Comparison of ENCODE assay signal across 31 mouse cellular contexts in the genomic region with DNA sequence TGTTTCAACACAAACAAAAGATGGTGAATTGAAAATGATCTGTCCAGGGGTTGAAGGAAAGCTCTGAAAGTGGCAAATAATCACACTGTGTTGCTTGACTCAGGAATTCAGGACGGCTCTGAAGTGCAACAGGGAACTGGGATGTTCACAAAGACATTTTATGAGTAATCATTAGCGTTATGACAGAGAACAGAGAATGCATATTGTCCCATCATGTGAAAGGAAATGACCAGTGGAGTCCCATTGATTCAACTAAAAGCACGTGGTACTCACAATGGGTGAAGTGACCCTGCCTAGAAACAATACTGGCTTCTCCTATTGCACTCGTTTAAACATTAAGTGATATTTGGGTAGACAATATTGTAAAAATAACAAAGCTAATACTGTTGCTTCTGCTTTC.
"Had no signal": no experiment of that assay in that cellular context is flagged by ENCODE, and none has a peak within 500 bp of the region (broad histone marks: within the 10 kb centered on the region; RNA-seq: fewer than 3 reads in every experiment).

No protein-coding gene starts in this region.

- DNase-seq: left cerebral cortex, postnatal 4 days; liver; liver, embryonic 13.5 days; liver, postnatal 0 days; lung, adult 18-20 months; lung, adult 2 months; lung, embryonic 14.5 days; lung, postnatal 10 days; lung, postnatal 14 days; lung, postnatal 36 days; lung, postnatal 4 days; midbrain, embryonic 14.5 days had no signal

- H3K27me3 ChIP-seq: limb, embryonic 12.5 days; limb, embryonic 15.5 days; liver, embryonic 12.5 days; liver, embryonic 13.5 days; liver, embryonic 15.5 days; lung, embryonic 15.5 days; megakaryocyte, embryonic 14.5 days; midbrain, embryonic 12.5 days; midbrain, embryonic 13.5 days; midbrain, embryonic 15.5 days had no signal

- ATAC-seq: liver, embryonic 12.5 days; liver, postnatal 0 days; lung, postnatal 0 days; midbrain, embryonic 13.5 days; midbrain, embryonic 15.5 days; midbrain, embryonic 16.5 days had no signal

- H3K4me2 ChIP-seq: limb, embryonic 12.5 days; limb, embryonic 13.5 days; limb, embryonic 15.5 days; liver, embryonic 11.5 days; liver, embryonic 12.5 days; liver, embryonic 13.5 days; liver, embryonic 15.5 days; lung, embryonic 14.5 days; lung, embryonic 15.5 days; midbrain, embryonic 11.5 days; midbrain, embryonic 12.5 days; midbrain, embryonic 13.5 days; midbrain, embryonic 15.5 days had no signal

- H3K27ac ChIP-seq: limb, embryonic 10.5 days; limb, embryonic 12.5 days; limb, embryonic 13.5 days; limb, embryonic 15.5 days; liver, embryonic 12.5 days; liver, embryonic 13.5 days; liver, embryonic 14.5 days; liver, embryonic 15.5 days; lung, embryonic 15.5 days; macrophage; midbrain, embryonic 10.5 days; midbrain, embryonic 12.5 days; midbrain, embryonic 13.5 days; midbrain, embryonic 15.5 days had no signal

- H3K9me3 ChIP-seq: limb, embryonic 10.5 days; limb, embryonic 12.5 days; limb, embryonic 13.5 days; limb, embryonic 15.5 days; liver, embryonic 12.5 days; liver, embryonic 13.5 days; liver, embryonic 15.5 days; lung, embryonic 15.5 days; megakaryocyte, embryonic 14.5 days; midbrain, embryonic 10.5 days; midbrain, embryonic 12.5 days; midbrain, embryonic 13.5 days; midbrain, embryonic 15.5 days had no signal

- H3K4me1 ChIP-seq: limb, embryonic 10.5 days; limb, embryonic 12.5 days; limb, embryonic 13.5 days; limb, embryonic 15.5 days; liver, embryonic 12.5 days; liver, embryonic 13.5 days; liver, embryonic 15.5 days; lung, embryonic 15.5 days; megakaryocyte, embryonic 14.5 days; midbrain, embryonic 10.5 days; midbrain, embryonic 12.5 days; midbrain, embryonic 13.5 days; midbrain, embryonic 15.5 days had no signal

- H3K9ac ChIP-seq: limb, embryonic 12.5 days; limb, embryonic 13.5 days; limb, embryonic 15.5 days; liver, embryonic 12.5 days; liver, embryonic 13.5 days; liver, embryonic 14.5 days; liver, embryonic 15.5 days; liver, postnatal 0 days; lung, embryonic 14.5 days; lung, embryonic 15.5 days; midbrain, embryonic 12.5 days; midbrain, embryonic 13.5 days; midbrain, embryonic 15.5 days had no signal

- H3K4me3 ChIP-seq: limb, embryonic 10.5 days; limb, embryonic 12.5 days; limb, embryonic 13.5 days; limb, embryonic 15.5 days; liver, embryonic 12.5 days; liver, embryonic 13.5 days; liver, embryonic 15.5 days; lung, embryonic 15.5 days; megakaryocyte, embryonic 14.5 days; midbrain, embryonic 10.5 days; midbrain, embryonic 12.5 days; midbrain, embryonic 13.5 days; midbrain, embryonic 15.5 days; myocyte had no signal

- H3K36me3 ChIP-seq: limb, embryonic 10.5 days; limb, embryonic 12.5 days; limb, embryonic 13.5 days; limb, embryonic 15.5 days; liver, embryonic 12.5 days; liver, embryonic 13.5 days; liver, embryonic 15.5 days; lung, embryonic 15.5 days; midbrain, embryonic 10.5 days; midbrain, embryonic 12.5 days; midbrain, embryonic 13.5 days; midbrain, embryonic 15.5 days had no signal
